Mouse (Mus musculus) brain, adult 10 weeks (tissue): ENCODE results near the gene Tnfaip6. TPM values are rescaled to one million over a fixed set of nuclear protein-coding genes. Genes with fewer than 3 reads are reported as not detected.

Source experiments
- polyA plus RNA-seq: library from polyadenylated mRNA; stranded (reverse); fragments of 350-450 nt; fragmentation: Illumina TruSeq; extraction: RNeasy Lipid Tissue Mini Kit (QIAGEN cat#74804); gene quantifications from one replicate; pipeline ENCODE4 v1.2.3, GENCODE M21; 2015; ENCODE audit warnings: low read depth, low replicate concordance

The Tnfaip6 gene
- polyA plus RNA-seq, result 19.5 TPM

GRCm38 (mm10) chr2:52037882-52038281, at the start of gene Tnfaip6:
Gene Tnfaip6 (plus strand): TSS chr2:52038009.

GRCm38 (mm10) chr2:52072491-52073140, 34.8 kb downstream of the Tnfaip6 start, which contains the start of gene Rif1:
Gene Rif1 (plus strand): TSS chr2:52072832.

Other genes with a start within 250 kb of the Tnfaip6 start
- gene Rbm43, start 102.8 kb upstream of the Tnfaip6 start, polyA plus RNA-seq, result 19.6 TPM
- 7.0 TPM for gene Nmi, start 64.5 kb upstream of the Tnfaip6 start, polyA plus RNA-seq
- 15.0 TPM for gene Rif1, start 34.8 kb downstream of the Tnfaip6 start, polyA plus RNA-seq